Mouse (Mus musculus): ENCODE results near the gene Methig1. TPM values are rescaled to one million over a fixed set of nuclear protein-coding genes. Genes with fewer than 3 reads are reported as not detected.
"Not testable (repeated sequence)": the region's sequence is repeated elsewhere in the genome, so short reads cannot be mapped to it uniquely, and the experiment has no call there.

Gene Methig1
- polyA plus RNA-seq, 1 experiment from 2014 or later: 0.60 TPM

DNA sequence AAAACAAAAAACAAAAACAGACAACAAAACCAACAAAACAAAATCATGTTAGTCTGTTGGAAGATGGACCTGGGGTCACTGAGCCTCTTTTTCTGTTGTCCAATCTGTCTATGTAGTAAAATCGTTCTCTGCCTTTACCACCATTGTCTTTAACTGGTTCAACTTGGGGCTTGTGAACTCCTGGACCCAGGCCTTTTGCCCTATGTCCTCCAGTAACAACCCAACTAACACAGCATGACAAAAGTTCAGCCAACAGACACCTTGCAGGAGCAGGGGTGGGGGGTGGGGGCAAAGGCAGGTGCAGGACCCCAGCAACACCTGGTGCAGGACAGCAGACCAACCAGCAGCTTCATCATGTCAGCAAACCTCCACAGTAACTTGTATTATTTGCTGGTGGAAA is 33.1 kb upstream of the Methig1 start:
- no peak for ATAC-seq (ENCODE audit: low FRiP score, low TSS enrichment)
- Histone ChIP-seq H3K27me3 (ENCODE audit: insufficient read depth, low read length) (no peaks in the 10 kb centered on the region), H3K9ac (replicated peaks; ENCODE audit: low read length) (no peak overlapping the region), H3K27ac (ENCODE audit: low read length) (no peak overlapping the region), H3K4me3 (ENCODE audit: low read length) (no peak overlapping the region), H3K4me2 (replicated peaks; ENCODE audit: low read depth, low read length) (no peak overlapping the region), H3K9me3 (ENCODE audit: low read length) (no peaks in the 10 kb centered on the region), H3K4me1 (ENCODE audit: insufficient read depth, low read length) (no peaks in the 10 kb centered on the region), H3K36me3 (ENCODE audit: insufficient read depth, low read length) (no peaks in the 10 kb centered on the region)
- 79% methylated on average over 1 of the region's 1 CpGs for WGBS

GRCm38 (mm10) chr15:100320295-100320905 is 32.5 kb upstream of the Methig1 start:
- Histone ChIP-seq H3K27me3 (ENCODE audit: insufficient read depth, low read length) (no peaks in the 10 kb centered on the region), H3K4me3 (ENCODE audit: low read length) (no peak overlapping the region), H3K9ac (replicated peaks; ENCODE audit: low read length) (no peak overlapping the region), H3K4me1 (ENCODE audit: insufficient read depth, low read length) (no peaks in the 10 kb centered on the region), H3K9me3 (ENCODE audit: low read length) (no peaks in the 10 kb centered on the region), H3K36me3 (ENCODE audit: insufficient read depth, low read length) (no peaks in the 10 kb centered on the region), H3K27ac (ENCODE audit: low read length) (no peak overlapping the region), H3K4me2 (replicated peaks; ENCODE audit: low read depth, low read length) (no peak overlapping the region)
- WGBS: 63% methylated on average over 9 of the region's 9 CpGs
- ATAC-seq (ENCODE audit: low FRiP score, low TSS enrichment): no peak

GRCm38 (mm10) chr15:100321134-100321533 is 31.8 kb upstream of the Methig1 start:
- no peak overlapping the region for H3K27ac ChIP-seq (ENCODE audit: low read length)
- no peak for ATAC-seq (ENCODE audit: low FRiP score, low TSS enrichment)
- 49% methylated on average over 5 of the region's 5 CpGs for WGBS

DNA sequence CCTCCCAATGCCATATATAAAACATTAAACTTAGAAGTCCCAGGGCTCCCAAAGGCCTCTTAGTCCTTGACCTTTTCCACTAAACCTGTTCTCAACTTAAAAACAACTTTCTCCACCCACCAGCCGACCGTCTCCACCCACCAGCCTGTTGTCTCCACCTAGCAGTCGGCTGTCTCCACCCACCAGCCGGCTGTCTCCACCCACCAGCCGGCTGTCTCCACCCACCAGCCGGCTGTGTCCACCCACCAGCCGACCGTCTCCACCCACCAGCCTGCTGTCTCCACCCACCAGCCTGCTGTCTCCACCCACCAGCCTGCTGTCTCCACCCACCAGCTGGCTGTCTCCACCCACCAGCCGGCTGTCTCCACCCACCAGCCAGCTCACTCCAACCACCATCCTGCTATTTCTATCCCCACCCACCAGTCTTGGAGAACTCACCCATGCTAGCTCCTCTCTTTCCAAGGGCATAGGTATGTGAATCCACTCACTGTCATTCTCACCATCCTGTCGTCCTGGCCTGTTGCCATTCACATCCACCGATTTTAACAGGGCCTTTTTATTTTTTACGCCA is 28.8 kb upstream of the Methig1 start:
- Histone ChIP-seq H3K27ac (ENCODE audit: low read length) (no peak overlapping the region), H3K4me1 (ENCODE audit: insufficient read depth, low read length) (no peaks in the 10 kb centered on the region), H3K36me3 (ENCODE audit: insufficient read depth, low read length) (no peaks in the 10 kb centered on the region), H3K4me3 (ENCODE audit: low read length) (no peak overlapping the region), H3K27me3 (ENCODE audit: insufficient read depth, low read length) (no peaks in the 10 kb centered on the region), H3K9me3 (ENCODE audit: low read length) (no peaks in the 10 kb centered on the region), H3K4me2 (replicated peaks; ENCODE audit: low read depth, low read length) (no peak overlapping the region), H3K9ac (replicated peaks; ENCODE audit: low read length) (no peak overlapping the region)
- WGBS: 75% methylated on average over 12 of the region's 12 CpGs
- ATAC-seq (ENCODE audit: low FRiP score, low TSS enrichment): no peak

More at GRCm38 (mm10) chr15:100321134-100321533, 31.8 kb upstream of the Methig1 start:
- Histone ChIP-seq H3K36me3 (ENCODE audit: insufficient read depth, low read length) (no peaks in the 10 kb centered on the region), H3K9ac (replicated peaks; ENCODE audit: low read length) (no peak overlapping the region), H3K4me1 (ENCODE audit: insufficient read depth, low read length) (no peaks in the 10 kb centered on the region), H3K27me3 (ENCODE audit: insufficient read depth, low read length) (no peaks in the 10 kb centered on the region), H3K4me3 (ENCODE audit: low read length) (no peak overlapping the region), H3K9me3 (ENCODE audit: low read length) (no peaks in the 10 kb centered on the region), H3K4me2 (replicated peaks; ENCODE audit: low read depth, low read length) (no peak overlapping the region)

- Histone ChIP-seq H3K4me3 (ENCODE audit: low read length) (no peak overlapping the region), H3K36me3 (ENCODE audit: insufficient read depth, low read length) (no peaks in the 10 kb centered on the region), H3K4me2 (replicated peaks; ENCODE audit: low read depth, low read length) (no peak overlapping the region), H3K27me3 (ENCODE audit: insufficient read depth, low read length) (no peaks in the 10 kb centered on the region), H3K9ac (replicated peaks; ENCODE audit: low read length) (no peak overlapping the region), H3K9me3 (ENCODE audit: low read length) (no peaks in the 10 kb centered on the region), H3K4me1 (ENCODE audit: insufficient read depth, low read length) (no peaks in the 10 kb centered on the region), H3K27ac (ENCODE audit: low read length) (no peak overlapping the region)
- ATAC-seq (ENCODE audit: low FRiP score, low TSS enrichment): no peak
- 52% methylated on average over 3 of the region's 3 CpGs for WGBS
Measured at GRCm38 (mm10) chr15:100325235-100325634, 27.7 kb upstream of the Methig1 start.

DNA sequence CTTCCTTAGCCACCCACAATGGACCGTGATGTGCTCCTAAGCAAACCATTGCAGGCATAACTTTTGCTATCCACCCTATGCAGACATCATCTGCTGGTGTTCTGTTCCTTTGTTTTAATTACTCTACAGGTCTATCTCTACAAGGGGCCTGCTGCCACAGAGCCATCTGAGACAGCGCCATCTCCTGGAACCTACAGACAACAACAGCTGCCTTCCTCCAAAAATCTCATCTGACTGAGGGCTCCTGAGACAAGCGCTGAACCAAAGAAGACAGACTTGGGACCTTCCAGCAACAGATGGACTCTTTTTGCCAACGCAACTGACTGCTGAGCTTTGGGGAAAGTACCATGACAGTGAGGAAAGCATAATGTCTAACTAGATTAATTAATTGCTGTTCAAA is 24.9 kb upstream of the Methig1 start:
- WGBS: 70% methylated on average over 3 of the region's 4 CpGs
- H3K9ac ChIP-seq (replicated peaks; ENCODE audit: low read length); H3K4me1 ChIP-seq (ENCODE audit: insufficient read depth, low read length); H3K9me3 ChIP-seq (ENCODE audit: low read length); H3K4me3 ChIP-seq (ENCODE audit: low read length); H3K27me3 ChIP-seq (ENCODE audit: insufficient read depth, low read length); ATAC-seq (ENCODE audit: low FRiP score, low TSS enrichment); H3K36me3 ChIP-seq (ENCODE audit: insufficient read depth, low read length); H3K4me2 ChIP-seq (replicated peaks; ENCODE audit: low read depth, low read length); H3K27ac ChIP-seq (ENCODE audit: low read length): not testable (repeated sequence)

DNA sequence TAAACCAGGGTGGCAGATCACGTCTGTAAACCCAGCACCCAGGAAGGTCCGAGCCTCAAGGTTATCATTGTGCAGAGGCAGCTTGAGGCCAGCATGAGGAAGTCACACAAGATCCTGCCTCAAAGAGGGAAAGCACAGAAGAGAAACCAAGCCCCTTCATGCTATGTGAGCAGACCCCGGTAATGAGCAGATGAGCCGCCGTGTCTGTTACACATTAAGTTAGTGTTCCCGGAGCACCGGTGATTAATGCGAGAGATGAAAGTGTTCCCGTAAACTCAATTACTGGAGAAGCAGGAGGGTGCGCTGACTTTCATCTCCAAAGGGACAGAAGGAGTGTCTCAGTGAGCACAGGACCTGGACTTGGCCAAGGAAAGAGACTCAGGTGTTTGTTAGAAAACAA is 23.6 kb upstream of the Methig1 start:
- H3K4me3 ChIP-seq (ENCODE audit: low read length); H3K4me2 ChIP-seq (replicated peaks; ENCODE audit: low read depth, low read length); H3K4me1 ChIP-seq (ENCODE audit: insufficient read depth, low read length); H3K9ac ChIP-seq (replicated peaks; ENCODE audit: low read length); H3K9me3 ChIP-seq (ENCODE audit: low read length); H3K27ac ChIP-seq (ENCODE audit: low read length); H3K36me3 ChIP-seq (ENCODE audit: insufficient read depth, low read length); H3K27me3 ChIP-seq (ENCODE audit: insufficient read depth, low read length): not testable (repeated sequence)
- WGBS: 23% methylated on average over 10 of the region's 10 CpGs
- ATAC-seq (ENCODE audit: low FRiP score, low TSS enrichment): peak; percentile 70

DNA sequence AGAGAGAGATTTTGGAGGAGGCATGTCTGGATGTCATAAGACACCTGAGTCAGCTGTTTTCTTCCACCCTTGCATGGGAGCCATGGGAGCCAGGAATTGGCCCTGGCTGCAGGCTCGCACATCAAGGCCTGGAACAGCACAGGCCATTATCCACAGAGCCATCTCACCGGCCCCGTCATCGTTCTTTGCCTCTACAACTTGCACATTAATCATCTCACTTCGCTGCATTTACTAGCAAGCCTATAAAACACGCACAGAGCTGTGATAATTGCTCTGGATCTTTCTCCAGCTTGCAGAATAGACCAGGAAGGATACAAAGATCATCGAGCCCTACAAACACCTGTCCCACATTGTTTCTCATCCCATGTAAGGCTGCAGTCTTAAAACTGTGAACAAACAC is 22.2 kb upstream of the Methig1 start:
- no peak for ATAC-seq (ENCODE audit: low FRiP score, low TSS enrichment)
- H3K9ac ChIP-seq (replicated peaks; ENCODE audit: low read length): no peak overlapping the region
- no peaks in the 10 kb centered on the region for H3K4me1 ChIP-seq (ENCODE audit: insufficient read depth, low read length)
- WGBS: 37% methylated on average over 7 of the region's 7 CpGs
- H3K36me3 ChIP-seq (ENCODE audit: insufficient read depth, low read length): no peaks in the 10 kb centered on the region
- H3K27me3 ChIP-seq (ENCODE audit: insufficient read depth, low read length): no peaks in the 10 kb centered on the region
- H3K4me2 ChIP-seq (replicated peaks; ENCODE audit: low read depth, low read length): no peak overlapping the region
- no peaks in the 10 kb centered on the region for H3K9me3 ChIP-seq (ENCODE audit: low read length)
- H3K4me3 ChIP-seq (ENCODE audit: low read length): no peak overlapping the region
- no peak overlapping the region for H3K27ac ChIP-seq (ENCODE audit: low read length)

- not testable (repeated sequence) for H3K4me3 ChIP-seq (ENCODE audit: low read length); H3K9ac ChIP-seq (replicated peaks; ENCODE audit: low read length); H3K9me3 ChIP-seq (ENCODE audit: low read length); H3K4me2 ChIP-seq (replicated peaks; ENCODE audit: low read depth, low read length); ATAC-seq (ENCODE audit: low FRiP score, low TSS enrichment); H3K27ac ChIP-seq (ENCODE audit: low read length); H3K27me3 ChIP-seq (ENCODE audit: insufficient read depth, low read length); H3K4me1 ChIP-seq (ENCODE audit: insufficient read depth, low read length); H3K36me3 ChIP-seq (ENCODE audit: insufficient read depth, low read length)
- WGBS: 47% methylated on average over 2 of the region's 10 CpGs
Measured at GRCm38 (mm10) chr15:100332077-100332961, 20.6 kb upstream of the Methig1 start.

- Histone ChIP-seq H3K4me2 (replicated peaks; ENCODE audit: low read depth, low read length) (no peak within 1 kb of the TSS), H3K27me3 (ENCODE audit: insufficient read depth, low read length) (no peaks in the 10 kb centered on the region), H3K36me3 (ENCODE audit: insufficient read depth, low read length) (no peaks in the 10 kb centered on the region), H3K27ac (ENCODE audit: low read length) (no peak within 1 kb of the TSS), H3K9ac (replicated peaks; ENCODE audit: low read length) (no peak within 1 kb of the TSS), H3K4me1 (ENCODE audit: insufficient read depth, low read length) (no peaks in the 10 kb centered on the region), H3K4me3 (ENCODE audit: low read length) (no peak within 1 kb of the TSS), H3K9me3 (ENCODE audit: low read length) (no peaks in the 10 kb centered on the region)
- no peak for ATAC-seq (ENCODE audit: low FRiP score, low TSS enrichment)
- 77% methylated on average over 10 of the region's 10 CpGs for WGBS
Measured at GRCm38 (mm10) chr15:100334629-100335028, 18.3 kb upstream of the Methig1 start, which contains the start of gene Mettl7a3. Mettl7a3 (plus strand) TSS chr15:100334929.
